Mouse (Mus musculus): ENCODE data around the gene Spocd1. TPM values are rescaled to one million over a fixed set of nuclear protein-coding genes. Genes with fewer than 3 reads are reported as not detected.

Spocd1 gene
- total RNA-seq, 2 experiments from 2014 or later, result not detected

DNA sequence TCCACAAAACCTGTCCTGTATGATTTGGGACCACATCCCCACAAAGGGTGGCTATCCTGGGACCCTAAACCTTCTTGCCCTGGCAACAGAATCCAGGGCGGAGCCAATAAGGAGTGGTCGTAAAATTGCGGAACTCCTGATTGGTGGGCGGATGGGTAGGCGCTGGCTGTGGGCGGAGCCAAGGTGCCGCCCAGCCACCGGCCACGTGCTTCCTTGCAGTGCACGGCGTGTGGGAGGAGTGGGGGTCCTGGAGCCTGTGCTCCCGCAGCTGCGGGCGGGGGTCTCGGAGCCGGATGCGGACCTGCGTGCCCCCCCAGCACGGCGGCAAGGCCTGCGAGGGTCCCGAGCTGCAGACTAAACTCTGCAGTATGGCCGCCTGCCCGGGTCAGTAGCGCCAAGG lies 77.5 kb downstream of the Spocd1 start:
- no peak for DNase-seq

Other genes with a start within 250 kb of the Spocd1 start
- 1 to 10 TPM; 3.5 to 4.7 TPM for gene Tmem39b, start 232.4 kb upstream of the Spocd1 start, total RNA-seq (2021)
- gene Khdrbs1, start 186.9 kb upstream of the Spocd1 start, total RNA-seq (2021), result 10 to 100 TPM; 21.5 to 25.7 TPM
- gene Ptp4a2, start 118.0 kb upstream of the Spocd1 start, total RNA-seq (2021), result 100 to 1,000 TPM; 556 to 584 TPM
- gene Adgrb2, start 55.6 kb downstream of the Spocd1 start, total RNA-seq (2021), result under 1 TPM; 0.54 to 0.56 TPM
- gene Col16a1, start 118.6 kb downstream of the Spocd1 start, total RNA-seq (2021), result 10 to 100 TPM in 1 of 2 experiments, 1 to 10 TPM in 1; 8.6 to 15.5 TPM
- 10 to 100 TPM; 28.9 to 30.5 TPM for gene Pef1, start 173.3 kb downstream of the Spocd1 start, total RNA-seq (2021)
- gene Hcrtr1, start 210.1 kb downstream of the Spocd1 start, total RNA-seq (2021), result not detected
- 10 to 100 TPM; 23.7 to 31.5 TPM for gene Tinagl1, start 245.9 kb downstream of the Spocd1 start, total RNA-seq (2021)